Mouse (Mus musculus) bone marrow, adult 2 months (tissue): ENCODE measurements around the gene Kitl. TPM values are rescaled to one million over a fixed set of nuclear protein-coding genes. Genes with fewer than 3 reads are reported as not detected.

ENCODE experiments used
- H3K27ac ChIP-seq: fragments of 200-500 bp; 2 replicates; pipeline ENCODE4 v1.5.1; 2012; ENCODE audit warnings: low read depth, mild to moderate bottlenecking, control low read depth, inconsistent platforms, low read length; ENCODE audit not compliant: control insufficient read depth, poor library complexity, insufficient read depth
- H3K4me1 ChIP-seq: fragments of 200-500 bp; 2 replicates; pipeline ENCODE4 v1.6.1; 2011; ENCODE audit warnings: low read length; ENCODE audit not compliant: control insufficient read depth, insufficient read depth
- H3K4me3 ChIP-seq: fragments of 200-500 bp; replicated peaks from 2 replicates; pipeline ENCODE3; 2011; ENCODE audit warnings: mild to moderate bottlenecking, low read depth, low read length, control low read depth; ENCODE audit not compliant: control insufficient read depth
- CTCF ChIP-seq: fragments of 200-500 bp; IDR thresholded peaks from 2 replicates; pipeline ENCODE4 v1.5.1; 2011; ENCODE audit warnings: low read length, control low read depth; ENCODE audit not compliant: control insufficient read depth, insufficient read depth
- POLR2A ChIP-seq: fragments of 200-500 bp; IDR thresholded peaks from 2 replicates; pipeline ENCODE4 v1.6.1; 2011; ENCODE audit warnings: low read depth, mild to moderate bottlenecking, control low read depth, low read length, borderline replicate concordance; ENCODE audit not compliant: control insufficient read depth
- WGBS: fragments of 180-500 bp; shearing (Covaris S2); methylation state at CpG from one replicate; pipeline ENCODE4 v1.1.7; 2018; 5-methylcytosine and 5-hydroxymethylcytosine counted together
- polyA plus RNA-seq: library from polyadenylated mRNA; stranded (reverse); fragments of >200 nt; gene quantifications from 2 replicates; pipeline ENCODE4 v1.2.4, GENCODE M21; 2011; ENCODE audit warnings: low replicate concordance; ENCODE audit not compliant: missing spikeins, insufficient read depth, insufficient read length

Kitl gene
- 4.0 and 5.8 TPM in 2 replicates for polyA plus RNA-seq

DNA sequence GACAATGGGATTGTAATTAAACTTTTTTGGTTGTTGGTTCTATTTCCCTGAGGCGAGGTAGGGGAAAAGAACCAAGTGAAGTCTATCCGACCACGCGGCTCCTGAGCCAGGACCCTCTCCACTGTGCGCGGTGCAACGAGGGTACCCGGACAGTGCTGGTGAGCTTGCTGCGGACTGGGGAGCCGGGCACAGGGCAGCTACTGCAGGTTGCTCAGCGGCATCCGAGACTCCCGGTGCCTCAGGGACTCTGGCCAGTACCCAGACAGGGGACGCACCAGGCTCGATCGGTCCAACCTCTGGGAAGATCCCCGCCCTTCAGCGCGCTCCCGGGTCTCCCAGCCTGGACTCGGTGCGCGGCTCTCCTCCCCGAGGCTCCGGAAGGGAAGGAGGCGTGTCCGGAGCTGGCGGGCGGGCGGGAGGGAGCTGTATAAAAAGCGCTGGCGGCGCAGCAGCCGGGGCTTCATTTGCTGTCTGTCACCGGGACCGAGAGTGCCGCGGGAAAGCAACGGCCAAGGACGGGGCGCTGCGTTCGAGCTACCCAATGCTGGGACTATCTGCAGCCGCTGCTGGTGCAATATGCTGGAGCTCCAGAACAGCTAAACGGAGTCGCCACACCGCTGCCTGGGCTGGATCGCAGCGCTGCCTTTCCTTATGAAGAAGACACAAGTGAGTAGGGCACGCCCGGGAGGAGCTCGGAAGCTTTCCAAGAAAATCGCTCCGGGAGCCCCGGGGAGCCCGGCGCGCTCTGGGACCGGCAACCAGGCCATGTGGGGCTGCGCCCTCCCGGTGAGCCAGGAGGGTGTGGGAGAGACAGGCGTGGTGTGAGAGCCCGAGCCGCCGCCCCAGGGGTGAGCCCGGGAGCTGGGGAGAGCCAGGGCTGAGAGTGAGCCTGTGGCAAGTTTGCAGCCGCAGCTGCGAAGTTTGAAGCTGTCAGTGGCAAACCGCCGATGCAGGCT lies at the start of gene Kitl:
Gene Kitl, plus strand, starts transcription at position 261 of the 956 bp plus-strand sequence.
- Histone ChIP-seq H3K27ac (no peak within 1 kb of the TSS; the same call in 1 of the 2 replicates), H3K4me3 (peak within 1 kb of the TSS; percentile 31), H3K4me1 (no peaks in the 10 kb centered on the region)
- WGBS, result 1% methylated on average over 70 of the region's 70 CpGs
- TF ChIP-seq CTCF (no peak), POLR2A (peak; percentile 43; the same call in 1 of the 2 replicates)

DNA sequence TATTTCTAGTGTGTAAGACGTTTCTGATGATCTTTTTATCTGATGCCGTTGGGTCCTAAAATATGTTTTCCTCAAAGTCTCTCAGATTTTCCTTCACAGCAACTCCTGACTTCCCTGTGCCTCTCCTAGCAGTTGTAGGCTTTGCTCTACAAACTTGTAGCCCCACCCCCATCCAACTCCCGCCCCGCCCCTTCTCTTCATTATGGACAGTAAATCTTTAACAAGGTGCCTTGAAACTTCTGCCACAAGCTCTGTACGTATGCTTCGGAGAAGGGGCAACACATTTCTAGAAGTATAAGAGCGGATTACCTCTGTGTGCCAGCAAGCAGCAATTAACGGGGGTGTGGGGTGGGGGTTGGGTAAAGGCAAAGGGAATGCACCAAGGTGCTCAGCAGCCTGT lies 42.6 kb upstream of the Kitl start:
- no peak for TF ChIP-seq POLR2A
- TF ChIP-seq CTCF, result no peak
- no peaks in the 10 kb centered on the region for H3K4me1 ChIP-seq
- no peak overlapping the region for H3K4me3 ChIP-seq
- 74% methylated on average over 8 of the region's 8 CpGs for WGBS
- no peak overlapping the region for H3K27ac ChIP-seq

DNA sequence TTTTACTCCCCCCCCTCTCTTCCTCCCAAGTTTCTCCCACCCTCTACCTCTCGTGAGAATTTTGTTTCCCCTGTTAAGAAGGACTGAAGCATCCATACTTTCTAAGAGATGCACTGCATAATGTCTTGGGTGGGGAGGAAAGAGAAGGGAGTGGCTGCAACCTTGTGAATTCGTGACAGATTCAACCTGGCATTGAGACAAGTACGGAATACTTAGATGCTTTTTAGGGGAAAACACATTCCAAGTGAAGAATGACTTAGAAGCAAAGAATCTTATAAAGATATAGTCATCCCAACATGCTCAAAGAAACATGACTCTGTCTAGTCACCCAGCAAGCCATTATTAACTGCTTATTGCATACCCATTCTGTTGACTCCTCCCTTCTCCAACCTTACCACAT lies 35.3 kb upstream of the Kitl start:
- TF ChIP-seq POLR2A (no peak), CTCF (no peak)
- 66% methylated on average over 3 of the region's 3 CpGs for WGBS
- H3K4me3 ChIP-seq, result no peak overlapping the region
- H3K4me1 ChIP-seq, result no peaks in the 10 kb centered on the region
- H3K27ac ChIP-seq, result no peak overlapping the region

DNA sequence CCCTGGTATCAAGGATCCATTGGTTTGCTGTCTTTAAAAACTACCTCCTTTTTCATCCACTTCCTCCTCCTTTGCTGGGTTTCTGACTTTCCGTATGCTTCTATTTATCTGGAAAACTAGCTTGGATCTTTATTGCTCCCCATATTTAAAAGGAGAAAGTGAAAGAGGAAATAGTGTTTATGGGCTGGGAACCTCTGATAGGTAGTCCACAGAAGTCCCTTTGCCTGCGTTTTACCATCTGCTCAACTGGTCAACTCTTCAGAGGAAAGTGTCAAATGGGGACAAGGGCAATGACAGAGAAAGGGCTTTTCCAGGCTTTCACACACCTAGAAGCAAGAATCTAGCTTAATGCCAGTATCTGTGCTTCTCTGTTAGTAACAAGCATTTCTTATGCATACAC lies 34.5 kb upstream of the Kitl start:
- Histone ChIP-seq H3K4me1 (no peaks in the 10 kb centered on the region), H3K27ac (no peak overlapping the region), H3K4me3 (no peak overlapping the region)
- TF ChIP-seq CTCF, result no peak
- no peak for TF ChIP-seq POLR2A
- WGBS, result 39% methylated on average over 2 of the region's 2 CpGs

DNA sequence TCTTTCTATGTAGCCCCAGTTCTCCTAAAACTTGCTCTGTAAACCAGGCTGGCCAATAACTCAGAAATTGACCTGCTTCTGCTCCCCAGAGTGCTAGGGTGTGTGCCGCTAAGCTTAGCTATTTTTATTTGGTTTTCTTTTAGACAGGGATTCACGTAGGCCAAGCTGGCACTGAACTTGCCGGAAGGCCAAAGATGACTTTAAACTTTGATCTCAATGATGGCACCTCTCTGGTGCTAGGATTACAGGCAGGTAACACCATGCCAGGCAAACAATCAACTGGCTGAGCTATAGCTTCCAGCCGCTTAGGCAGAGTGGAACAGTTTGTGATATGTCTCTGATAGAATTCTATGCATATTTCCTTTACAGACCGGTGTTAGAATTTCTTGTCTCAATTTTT lies 33.5 kb upstream of the Kitl start:
- H3K4me1 ChIP-seq, result no peaks in the 10 kb centered on the region
- H3K4me3 ChIP-seq, result no peak overlapping the region
- 89% methylated on average over 5 of the region's 5 CpGs for WGBS
- no peak overlapping the region for H3K27ac ChIP-seq
- TF ChIP-seq CTCF, result no peak
- TF ChIP-seq POLR2A, result no peak

DNA sequence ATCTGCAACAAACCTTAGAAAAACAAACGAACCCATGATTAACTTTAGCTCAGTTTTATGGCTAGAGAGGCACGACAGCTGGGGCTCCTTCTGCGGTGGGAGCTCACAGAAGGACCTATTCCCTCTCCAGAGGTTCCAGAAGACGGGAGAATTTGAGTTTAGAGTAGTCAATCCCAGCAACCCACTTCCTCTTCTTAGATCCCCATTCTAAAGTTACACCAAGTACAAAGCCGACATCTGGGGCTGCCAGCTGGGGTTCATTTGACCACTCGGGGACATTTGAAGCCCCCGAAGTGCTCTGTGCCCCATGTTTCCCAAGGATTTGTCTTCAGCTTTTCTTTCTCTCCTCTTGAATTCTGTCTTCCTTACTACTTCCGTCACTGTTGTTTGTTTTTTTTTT lies 28.7 kb upstream of the Kitl start:
- peak overlapping the region; percentile 34 for H3K4me3 ChIP-seq
- WGBS, result 19% methylated on average over 8 of the region's 8 CpGs
- no peak for TF ChIP-seq CTCF
- no peak for TF ChIP-seq POLR2A

DNA sequence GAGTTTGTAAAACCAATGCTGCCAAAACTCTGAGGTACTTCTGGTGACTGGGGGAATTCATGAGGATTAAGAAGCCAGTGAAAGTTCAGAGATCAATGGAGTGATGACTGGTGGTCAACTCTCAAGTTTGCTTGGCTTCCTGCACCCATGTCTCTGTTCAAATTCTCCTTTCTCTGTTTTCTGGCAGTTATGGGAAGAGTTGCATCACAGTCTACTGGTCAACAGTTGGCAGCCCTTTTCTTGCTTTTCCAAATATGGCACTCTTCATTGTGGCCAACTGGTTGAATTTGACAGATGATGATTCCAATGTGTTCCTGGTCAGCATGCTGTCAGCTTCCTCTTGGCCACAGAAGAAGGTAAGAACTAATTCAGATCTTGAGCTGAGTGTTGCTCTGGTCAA lies 25.7 kb upstream of the Kitl start:
- TF ChIP-seq POLR2A (no peak), CTCF (no peak)
- no peaks in the 10 kb centered on the region for H3K4me1 ChIP-seq
- H3K27ac ChIP-seq, result no peak overlapping the region
- no peak overlapping the region for H3K4me3 ChIP-seq

More for the DNA sequence above, 28.7 kb upstream of the Kitl start:
- no peaks in the 10 kb centered on the region for H3K4me1 ChIP-seq
- H3K27ac ChIP-seq, result no peak overlapping the region

DNA sequence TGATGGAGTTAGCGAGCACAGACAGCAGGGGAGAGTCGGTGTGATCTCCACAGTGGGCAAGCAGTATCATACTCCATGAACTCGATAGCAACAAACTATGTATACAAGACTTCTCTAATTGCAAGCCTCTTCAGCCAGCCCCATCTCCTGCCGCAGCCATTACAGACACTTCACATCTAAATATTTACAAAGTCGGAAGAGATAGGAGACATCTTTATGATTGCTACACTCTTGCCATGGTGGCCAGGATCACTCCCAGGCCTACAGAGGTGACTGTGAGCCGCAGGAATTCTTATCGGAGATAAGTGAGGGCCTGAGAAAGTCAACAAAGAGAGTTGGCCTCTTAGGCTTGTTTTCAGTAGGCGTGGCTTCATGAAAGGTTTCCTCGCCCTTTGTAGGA lies 23.3 kb upstream of the Kitl start:
- TF ChIP-seq POLR2A, result no peak
- TF ChIP-seq CTCF, result no peak
- H3K27ac ChIP-seq, result no peak overlapping the region
- WGBS, result 73% methylated on average over 9 of the region's 9 CpGs
- no peak overlapping the region for H3K4me3 ChIP-seq
- H3K4me1 ChIP-seq, result no peaks in the 10 kb centered on the region
